ENCODE assay signal across 10 mouse cellular contexts in genomic region chr11:87751031-87751430, GRCm38 (mm10). TPM values are rescaled to one million over a fixed set of nuclear protein-coding genes. Genes with fewer than 3 reads are reported as not detected.
DNase-seq lines count a peak whose midpoint lies in the region; ATAC-seq and TF ChIP-seq lines count a peak whose summit lies in the region.
"Had no signal": no experiment of that assay in that cellular context is flagged by ENCODE, and none has a peak within 500 bp of the region (broad histone marks: within the 10 kb centered on the region; RNA-seq: fewer than 3 reads in every experiment).

No protein-coding gene starts in this region.

- WGBS in kidney, embryonic 15.5 days: 83% methylated on average over 8 of the region's 8 CpGs

- 0 out of 2 replicates have a peak overlapping the region, but pooled peaks have one; percentile 4 for H3K4me2 ChIP-seq in kidney, embryonic 15.5 days

- H3K36me3 ChIP-seq in kidney, embryonic 15.5 days: no peaks in the 10 kb centered on the region
- no peaks in the 10 kb centered on the region for H3K36me3 ChIP-seq in ES-E14 (ENCODE audit: control insufficient read depth, insufficient read depth, low read length, poor library complexity, severe bottlenecking)

- no peak overlapping the region for H3K9ac ChIP-seq in kidney, embryonic 15.5 days
- H3K9ac ChIP-seq in ES-E14 (ENCODE audit: insufficient read depth, low read depth, low read length, poor library complexity, severe bottlenecking): peak overlapping the region; percentile 31; the same call in 1 of the 2 replicates

- H3K9me3 ChIP-seq in kidney, embryonic 15.5 days (replicated peaks): no peaks in the 10 kb centered on the region
- no peaks in the 10 kb centered on the region for H3K9me3 ChIP-seq in ES-E14 (ENCODE audit: control insufficient read depth, insufficient read depth, low read depth, low read length)

- peak overlapping the region; percentile 18; the same call in 1 of the 2 replicates for H3K27ac ChIP-seq in kidney, embryonic 15.5 days
- no peak overlapping the region for H3K27ac ChIP-seq in ES-E14 (ENCODE audit: insufficient read depth, low read depth, low read length, poor library complexity, severe bottlenecking)
- H3K27ac ChIP-seq in left cerebral cortex, adult 2 months: no peak overlapping the region

- H3K4me1 ChIP-seq in kidney, embryonic 15.5 days: peaks cover 23% of the 10 kb centered on the region
- peaks cover 2 to 30% of the 10 kb centered on the region in 2 experiments; a peak in 2 of 4 replicates for H3K4me1 ChIP-seq in ES-E14 (ENCODE audit: control insufficient read depth in 2 of 2, insufficient read depth in 2 of 2, low read length in 2 of 2, poor library complexity in 1 of 2)

- intact Hi-C loops in left cerebral cortex, adult 2 months (cut with DNase I): no loop called here

- no peak for DNase-seq in kidney, postnatal 25 days
- DNase-seq in ES-E14 (ENCODE audit: low read depth, low spot score): no peak
- peak; percentile 66 for DNase-seq in naive thymus-derived CD4-positive, alpha-beta T cell, adult 2 months (ENCODE audit: low read depth)
- DNase-seq in left cerebral cortex, adult 2 months (ENCODE audit: extremely low spot score in 1 of 2, low spot score in 2 of 2): no peak
- no peak for DNase-seq in urinary bladder, postnatal 4 days (ENCODE audit: low spot score in 2 of 2)
- DNase-seq in embryo, embryonic 10 days (ENCODE audit: low spot score): no peak
- DNase-seq: cerebellum, adult 18-20 months; kidney, adult 9 months had no signal

- no peak for TF ChIP-seq CTCF in left cerebral cortex, adult 2 months (IDR thresholded peaks at IDR 0.05)

- no peak for ATAC-seq in kidney, embryonic 15.5 days (replicated peaks; ENCODE audit: low FRiP score)
- peak; percentile 6; the same call in 1 of the 2 replicates for ATAC-seq in granulocyte monocyte progenitor cell, adult 5-6 weeks (replicated peaks; ENCODE audit: poor library complexity, severe bottlenecking)

- no peak overlapping the region for H3K4me3 ChIP-seq in kidney, embryonic 15.5 days (replicated peaks)
- H3K4me3 ChIP-seq in ES-E14 (ENCODE audit: insufficient read depth in 1 of 2, low read depth in 1 of 2, low read length in 2 of 2, poor library complexity in 1 of 2, severe bottlenecking in 1 of 2): no peak overlapping the region
- no peak overlapping the region for H3K4me3 ChIP-seq in left cerebral cortex, adult 2 months

- in situ Hi-C loops in ES-E14 (cut with MboI; ENCODE audit: low sequenced_read_pairs in 2 of 2, unreplicated experiment in 2 of 2): no loop called here

- H3K27me3 ChIP-seq in kidney, embryonic 15.5 days: no peaks in the 10 kb centered on the region

TF ChIP-seq in ES-E14, 5 proteins besides CTCF, POLR2A, EP300 and RAD21:
- TF ChIP-seq ZC3H11A (IDR thresholded peaks at IDR 0.05; ENCODE audit: borderline replicate concordance, low read depth, low read length): no peak
- TF ChIP-seq ZNF384 (IDR thresholded peaks at IDR 0.05; ENCODE audit: low read depth, low read length): no peak
- TF ChIP-seq MAFK (IDR thresholded peaks at IDR 0.05; ENCODE audit: insufficient read depth, low read depth, low read length): no peak
- no peak for TF ChIP-seq CHD2 (IDR thresholded peaks at IDR 0.05; ENCODE audit: low read depth, low read length)
- no peak for TF ChIP-seq HCFC1 (IDR thresholded peaks at IDR 0.05; ENCODE audit: borderline replicate concordance, insufficient read depth, low read length)

RNA-seq across cellular contexts. Expression of gene Tspoap1, which starts 9.3 kb away (rescaled TPM):
- polyA plus RNA-seq in kidney, embryonic 15.5 days (2015; fragmentation: Nextera tagmentation; extraction: Ambion mirVana): 4.4 and 5.1 TPM in 2 replicates
- 1.8 and 5.2 TPM in 2 replicates for total RNA-seq in ES-E14 (2012; rRNA removed)
- 100 and 132 TPM in 2 replicates for total RNA-seq in granulocyte monocyte progenitor cell, adult 5-6 weeks (2014; fragmentation: Nextera tagmentation)
- 51.8 and 56.2 TPM in 2 replicates for total RNA-seq in granulocyte monocyte progenitor cell, adult 5-6 weeks (2017)
- 100 to 1,000 TPM; 190 to 202 TPM for total RNA-seq in left cerebral cortex, adult 2 months (2021)

RNA-seq across cellular contexts. Expression of gene Supt4a, which starts 13.7 kb away (rescaled TPM):
- polyA plus RNA-seq in kidney, embryonic 15.5 days (2015; fragmentation: Nextera tagmentation; extraction: Ambion mirVana): 164 and 168 TPM in 2 replicates
- total RNA-seq in ES-E14 (2012; rRNA removed): 178 and 220 TPM in 2 replicates
- 130 and 136 TPM in 2 replicates for total RNA-seq in granulocyte monocyte progenitor cell, adult 5-6 weeks (2014; fragmentation: Nextera tagmentation)
- total RNA-seq in granulocyte monocyte progenitor cell, adult 5-6 weeks (2017): 58.6 and 81.1 TPM in 2 replicates
- 10 to 100 TPM; 66.3 to 82.3 TPM for total RNA-seq in left cerebral cortex, adult 2 months (2021)

RNA-seq across cellular contexts. Expression of gene Mpo, which starts 42.4 kb away (rescaled TPM):
- polyA plus RNA-seq in kidney, embryonic 15.5 days (2015; fragmentation: Nextera tagmentation; extraction: Ambion mirVana): 4.2 and 5.7 TPM in 2 replicates
- total RNA-seq in ES-E14 (2012; rRNA removed): not detected in 2 replicates
- total RNA-seq in granulocyte monocyte progenitor cell, adult 5-6 weeks (2014; fragmentation: Nextera tagmentation): 13,307 and 13,753 TPM in 2 replicates
- 9,750 and 13,011 TPM in 2 replicates for total RNA-seq in granulocyte monocyte progenitor cell, adult 5-6 weeks (2017)
- total RNA-seq in left cerebral cortex, adult 2 months (2021): not detected

Comparison
In these comparisons a context has a peak if more than half of its experiments do, and no peak if none do; other contexts are left out.
1. RNA of gene Mpo, which starts 42.4 kb away (total RNA-seq): 9,750 to 13,753 TPM in granulocyte monocyte progenitor cell, adult 5-6 weeks; not detected in left cerebral cortex, adult 2 months and not detected in ES-E14; every median in the first group is over 1,000 times any median in the second.